Mouse (Mus musculus): ENCODE results near the gene Rftn2. TPM values are rescaled to one million over a fixed set of nuclear protein-coding genes. Genes with fewer than 3 reads are reported as not detected.

Gene Rftn2
- polyA plus RNA-seq, 1 experiment from 2014 or later = 6.9 TPM

- Histone ChIP-seq H3K4me3 (no peak overlapping the region), H3K27ac (no peak overlapping the region), H3K4me2 (no peak overlapping the region), H3K9ac (no peak overlapping the region), H3K9me3 (no peaks in the 10 kb centered on the region), H3K27me3 (replicated peaks) (no peaks in the 10 kb centered on the region), H3K36me3 (replicated peaks) (no peaks in the 10 kb centered on the region), H3K4me1 (peaks cover 3% of the 10 kb centered on the region; the same call in 1 of the 2 replicates)
- WGBS = 33% methylated on average over 1 of the region's 1 CpGs
- no peak for ATAC-seq (replicated peaks)
These were observed 794 bp upstream of the Rftn2 start for GRCm38 (mm10) chr1:55227376-55227775.

- H3K27me3 ChIP-seq (replicated peaks) = no peaks in the 10 kb centered on the region
- H3K9me3 ChIP-seq = no peaks in the 10 kb centered on the region
- WGBS = 48% methylated on average over 3 of the region's 3 CpGs
- peak overlapping the region; percentile 13 for H3K4me3 ChIP-seq
- no peak overlapping the region for H3K9ac ChIP-seq
- H3K4me1 ChIP-seq = peaks cover 3% of the 10 kb centered on the region; the same call in 1 of the 2 replicates
- peak overlapping the region; percentile 50 for H3K4me2 ChIP-seq
- no peaks in the 10 kb centered on the region for H3K36me3 ChIP-seq (replicated peaks)
- peak overlapping the region; percentile 10; the same call in 1 of the 2 replicates for H3K27ac ChIP-seq
- ATAC-seq (replicated peaks) = no peak
These were observed 1.2 kb downstream of the Rftn2 start for GRCm38 (mm10) chr1:55225398-55225797.

GRCm38 (mm10) chr1:55224111-55224510 lies 2.5 kb downstream of the Rftn2 start:
- WGBS = 61% methylated on average over 11 of the region's 11 CpGs
- Histone ChIP-seq H3K27me3 (replicated peaks) (no peaks in the 10 kb centered on the region), H3K4me2 (peak overlapping the region; percentile 31), H3K36me3 (replicated peaks) (no peaks in the 10 kb centered on the region), H3K27ac (no peak overlapping the region), H3K4me1 (peaks cover 3% of the 10 kb centered on the region; the same call in 1 of the 2 replicates), H3K4me3 (peak overlapping the region; percentile 9; the same call in 1 of the 2 replicates), H3K9ac (no peak overlapping the region), H3K9me3 (no peaks in the 10 kb centered on the region)
- ATAC-seq (replicated peaks) = peak; percentile 71; the same call in 1 of the 2 replicates

- Histone ChIP-seq H3K4me3 (no peak overlapping the region), H3K27ac (no peak overlapping the region), H3K36me3 (replicated peaks) (no peaks in the 10 kb centered on the region), H3K27me3 (replicated peaks) (no peaks in the 10 kb centered on the region), H3K4me1 (peaks cover 3% of the 10 kb centered on the region; the same call in 1 of the 2 replicates), H3K9ac (no peak overlapping the region), H3K4me2 (no peak overlapping the region), H3K9me3 (no peaks in the 10 kb centered on the region)
- 87% methylated on average over 7 of the region's 7 CpGs for WGBS
- ATAC-seq (replicated peaks) = no peak
These were observed 3.6 kb downstream of the Rftn2 start for GRCm38 (mm10) chr1:55223026-55223425.

GRCm38 (mm10) chr1:55221352-55221751 lies 5.2 kb downstream of the Rftn2 start:
- ATAC-seq (replicated peaks) = no peak
- Histone ChIP-seq H3K4me1 (peaks cover 1% of the 10 kb centered on the region; the same call in 1 of the 2 replicates), H3K27me3 (replicated peaks) (no peaks in the 10 kb centered on the region), H3K9me3 (no peaks in the 10 kb centered on the region), H3K36me3 (replicated peaks) (no peaks in the 10 kb centered on the region), H3K9ac (no peak overlapping the region), H3K27ac (no peak overlapping the region), H3K4me2 (no peak overlapping the region), H3K4me3 (no peak overlapping the region)
- WGBS = 48% methylated on average over 4 of the region's 4 CpGs

GRCm38 (mm10) chr1:55217191-55217590 lies 9.4 kb downstream of the Rftn2 start:
- ATAC-seq (replicated peaks) = no peak
- Histone ChIP-seq H3K27me3 (replicated peaks) (no peaks in the 10 kb centered on the region), H3K4me2 (no peak overlapping the region), H3K9me3 (no peaks in the 10 kb centered on the region), H3K9ac (no peak overlapping the region), H3K27ac (no peak overlapping the region), H3K36me3 (replicated peaks) (no peaks in the 10 kb centered on the region), H3K4me1 (no peaks in the 10 kb centered on the region), H3K4me3 (no peak overlapping the region)
- 76% methylated on average over 2 of the region's 2 CpGs for WGBS

GRCm38 (mm10) chr1:55215185-55215813 lies 11.3 kb downstream of the Rftn2 start:
- WGBS = 61% methylated on average over 11 of the region's 11 CpGs
- Histone ChIP-seq H3K27me3 (replicated peaks) (no peaks in the 10 kb centered on the region), H3K4me1 (no peaks in the 10 kb centered on the region), H3K4me3 (no peak overlapping the region), H3K36me3 (replicated peaks) (no peaks in the 10 kb centered on the region), H3K9ac (no peak overlapping the region), H3K4me2 (no peak overlapping the region), H3K9me3 (no peaks in the 10 kb centered on the region), H3K27ac (no peak overlapping the region)
- no peak for ATAC-seq (replicated peaks)

- H3K27ac ChIP-seq = no peak overlapping the region
- H3K4me1 ChIP-seq = no peaks in the 10 kb centered on the region
- H3K4me2 ChIP-seq = no peak overlapping the region
- H3K27me3 ChIP-seq (replicated peaks) = no peaks in the 10 kb centered on the region
- ATAC-seq (replicated peaks) = no peak
- no peaks in the 10 kb centered on the region for H3K36me3 ChIP-seq (replicated peaks)
- H3K9ac ChIP-seq = no peak overlapping the region
- no peak overlapping the region for H3K4me3 ChIP-seq
- WGBS = 87% methylated on average over 6 of the region's 6 CpGs
- H3K9me3 ChIP-seq = no peaks in the 10 kb centered on the region
These were observed 12.6 kb downstream of the Rftn2 start for GRCm38 (mm10) chr1:55213936-55214335.

- H3K9ac ChIP-seq = no peak overlapping the region
- H3K4me2 ChIP-seq = no peak overlapping the region
- H3K9me3 ChIP-seq = no peaks in the 10 kb centered on the region
- WGBS = 77% methylated on average over 6 of the region's 6 CpGs
- no peaks in the 10 kb centered on the region for H3K27me3 ChIP-seq (replicated peaks)
- no peak overlapping the region for H3K4me3 ChIP-seq
- H3K27ac ChIP-seq = no peak overlapping the region
- H3K4me1 ChIP-seq = no peaks in the 10 kb centered on the region
- no peak for ATAC-seq (replicated peaks)
- H3K36me3 ChIP-seq (replicated peaks) = no peaks in the 10 kb centered on the region
These were observed 13.1 kb downstream of the Rftn2 start for GRCm38 (mm10) chr1:55213475-55213874.

GRCm38 (mm10) chr1:55212771-55213170 lies 13.8 kb downstream of the Rftn2 start:
- no peak for ATAC-seq (replicated peaks)
- Histone ChIP-seq H3K4me3 (no peak overlapping the region), H3K9ac (no peak overlapping the region), H3K9me3 (no peaks in the 10 kb centered on the region), H3K4me2 (no peak overlapping the region), H3K27ac (no peak overlapping the region), H3K36me3 (replicated peaks) (no peaks in the 10 kb centered on the region), H3K4me1 (no peaks in the 10 kb centered on the region), H3K27me3 (replicated peaks) (no peaks in the 10 kb centered on the region)
- 85% methylated on average over 4 of the region's 4 CpGs for WGBS

- H3K4me3 ChIP-seq = no peak overlapping the region
- no peak overlapping the region for H3K4me2 ChIP-seq
- H3K27ac ChIP-seq = no peak overlapping the region
- H3K4me1 ChIP-seq = no peaks in the 10 kb centered on the region
- no peak overlapping the region for H3K9ac ChIP-seq
- H3K9me3 ChIP-seq = no peaks in the 10 kb centered on the region
- 67% methylated on average over 8 of the region's 8 CpGs for WGBS
- ATAC-seq (replicated peaks) = no peak
- no peaks in the 10 kb centered on the region for H3K36me3 ChIP-seq (replicated peaks)
- H3K27me3 ChIP-seq (replicated peaks) = no peaks in the 10 kb centered on the region
These were observed 15.5 kb downstream of the Rftn2 start for GRCm38 (mm10) chr1:55211081-55211480.

- Histone ChIP-seq H3K27ac (no peak overlapping the region), H3K27me3 (replicated peaks) (no peaks in the 10 kb centered on the region), H3K9ac (no peak overlapping the region), H3K4me2 (no peak overlapping the region), H3K9me3 (no peaks in the 10 kb centered on the region), H3K4me3 (no peak overlapping the region), H3K36me3 (replicated peaks) (no peaks in the 10 kb centered on the region), H3K4me1 (no peaks in the 10 kb centered on the region)
- ATAC-seq (replicated peaks) = no peak
- WGBS = 50% methylated on average over 12 of the region's 12 CpGs
These were observed 16.2 kb downstream of the Rftn2 start for GRCm38 (mm10) chr1:55210202-55210965.

Data from midbrain, embryonic 15.5 days (tissue).